9 mouse cellular contexts compared by ENCODE assay signal in the genomic region with DNA sequence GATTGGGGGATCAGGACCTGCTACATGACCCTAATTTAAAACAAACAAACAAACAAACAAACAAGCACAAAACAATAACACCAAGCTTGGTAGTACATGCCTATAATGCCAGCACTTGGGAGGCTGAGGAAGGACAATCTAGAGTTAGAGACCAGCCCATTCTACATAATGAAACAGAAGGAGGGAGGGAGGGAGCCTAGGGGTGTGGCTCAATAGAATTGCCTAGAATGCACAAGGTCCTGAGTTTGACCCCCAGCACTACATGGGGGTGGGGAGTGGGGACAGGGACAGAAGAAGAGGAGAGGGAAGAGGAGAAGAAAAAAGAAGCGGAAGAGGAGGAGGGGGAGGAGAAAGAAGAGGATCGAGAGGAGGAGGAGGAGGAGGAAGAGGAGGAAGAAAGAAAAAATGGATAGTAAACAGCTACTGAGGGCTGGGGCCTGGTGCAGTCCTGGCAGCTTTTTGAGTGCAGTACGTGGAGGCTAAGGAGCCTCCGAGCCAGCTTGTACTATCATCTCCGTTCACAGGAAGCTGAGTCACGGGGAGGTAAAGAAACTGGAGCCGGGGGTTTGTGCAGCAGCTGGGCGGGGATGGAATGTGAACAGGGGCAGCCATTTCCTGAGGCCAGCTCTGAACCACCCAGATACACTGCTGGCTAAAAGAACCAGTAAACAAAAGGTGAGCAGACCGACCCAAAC. TPM values are rescaled to one million over a fixed set of nuclear protein-coding genes. Genes with fewer than 3 reads are reported as not detected.
DNase-seq lines count a peak whose midpoint lies in the region; ATAC-seq lines count a peak whose summit lies in the region.
"Had no signal": no experiment of that assay in that cellular context is flagged by ENCODE, and none has a peak within 500 bp of the region (broad histone marks: within the 10 kb centered on the region; RNA-seq: fewer than 3 reads in every experiment).

No protein-coding gene starts in this region.

- no peak overlapping the region; the same call in 1 of the 2 replicates for H3K9ac ChIP-seq in kidney, embryonic 14.5 days (ENCODE audit: low read depth, low read length)

- H3K4me1 ChIP-seq in kidney, embryonic 14.5 days (ENCODE audit: control insufficient read depth, insufficient read depth, low read length), result peaks cover 5% of the 10 kb centered on the region; the same call in 1 of the 2 replicates

- H3K27ac ChIP-seq in kidney, embryonic 14.5 days (ENCODE audit: low read depth, low read length), result peak overlapping the region; percentile 92

- 3% methylated on average over 9 of the region's 9 CpGs for WGBS in kidney, embryonic 14.5 days

- H3K9me3 ChIP-seq in kidney, embryonic 14.5 days (ENCODE audit: control insufficient read depth, low read length), result no peaks in the 10 kb centered on the region

- peak; percentile 43 for DNase-seq in right cerebral cortex, adult 18-20 months
- no peak for DNase-seq in right cerebral cortex, postnatal 14 days
- peak; percentile 30 for DNase-seq in c-Kit-positive CD71-positive TER-119-negative erythroid progenitor cells, embryonic 14.5 days (ENCODE audit: low read depth)
- peak; percentile 77 to 88 for DNase-seq in heart, adult 9 months (ENCODE audit: low spot score in 2 of 2)
- peak; percentile 60 for DNase-seq in lung, postnatal 14 days
- DNase-seq in thymus, postnatal 0 days (ENCODE audit: low spot score), result peak; percentile 41
- DNase-seq in layer of hippocampus, postnatal 14 days (ENCODE audit: low spot score in 2 of 2), result no peak

- ATAC-seq in kidney, embryonic 14.5 days (ENCODE audit: low FRiP score, low TSS enrichment), result peak; percentile 91

- H3K4me2 ChIP-seq in kidney, embryonic 14.5 days (replicated peaks; ENCODE audit: low read depth, low read length), result peak overlapping the region; percentile 31

- no peaks in the 10 kb centered on the region for H3K36me3 ChIP-seq in kidney, embryonic 14.5 days (ENCODE audit: control insufficient read depth, insufficient read depth, low read length)

- peak overlapping the region; percentile 16; the same call in 1 of the 2 replicates for H3K4me3 ChIP-seq in kidney, embryonic 14.5 days (ENCODE audit: low read length)

- H3K27me3 ChIP-seq in kidney, embryonic 14.5 days (ENCODE audit: control insufficient read depth, insufficient read depth, low read length), result no peaks in the 10 kb centered on the region

RNA-seq across cellular contexts. Expression of gene Siglec1, which starts 9.7 kb away (rescaled TPM):
- 0.27 and 0.47 TPM in 2 replicates for polyA plus RNA-seq in kidney, embryonic 14.5 days (2014; fragmentation: Nextera tagmentation; extraction: Ambion mirVana)
- polyA plus RNA-seq in thymus, postnatal 0 days (2015; fragmentation: Nextera tagmentation; extraction: Ambion mirVana), result 0.56 and 0.63 TPM in 2 replicates
- total RNA-seq in layer of hippocampus, postnatal 14 days (2021), result under 1 TPM; 0.55 to 0.57 TPM

RNA-seq across cellular contexts. Expression of gene Hspa12b, which starts 30.8 kb away (rescaled TPM):
- polyA plus RNA-seq in kidney, embryonic 14.5 days (2014; fragmentation: Nextera tagmentation; extraction: Ambion mirVana), result 8.6 and 10.0 TPM in 2 replicates
- 1.7 and 2.3 TPM in 2 replicates for polyA plus RNA-seq in thymus, postnatal 0 days (2015; fragmentation: Nextera tagmentation; extraction: Ambion mirVana)
- 10 to 100 TPM in 1 of 2 experiments, 1 to 10 TPM in 1; 8.8 to 12.5 TPM for total RNA-seq in layer of hippocampus, postnatal 14 days (2021)

RNA-seq across cellular contexts. Expression of gene Adam33, which starts 32.6 kb away (rescaled TPM):
- polyA plus RNA-seq in kidney, embryonic 14.5 days (2014; fragmentation: Nextera tagmentation; extraction: Ambion mirVana), result 0.89 and 1.0 TPM in 2 replicates
- polyA plus RNA-seq in thymus, postnatal 0 days (2015; fragmentation: Nextera tagmentation; extraction: Ambion mirVana), result 0.91 and 1.1 TPM in 2 replicates
- total RNA-seq in layer of hippocampus, postnatal 14 days (2021), result under 1 TPM; 0.50 to 0.67 TPM

RNA-seq across cellular contexts. Expression of gene Gm11037, which starts 37.0 kb away (rescaled TPM):
- not detected in 2 replicates for polyA plus RNA-seq in kidney, embryonic 14.5 days (2014; fragmentation: Nextera tagmentation; extraction: Ambion mirVana)
- polyA plus RNA-seq in thymus, postnatal 0 days (2015; fragmentation: Nextera tagmentation; extraction: Ambion mirVana), result not detected in 2 replicates
- total RNA-seq in layer of hippocampus, postnatal 14 days (2021), result not detected
- total RNA-seq: left cerebral cortex, postnatal 10 days had no signal

RNA-seq across cellular contexts. Expression of gene Gfra4, which starts 53.4 kb away (rescaled TPM):
- 17.2 and 17.8 TPM in 2 replicates for polyA plus RNA-seq in kidney, embryonic 14.5 days (2014; fragmentation: Nextera tagmentation; extraction: Ambion mirVana)
- polyA plus RNA-seq in thymus, postnatal 0 days (2015; fragmentation: Nextera tagmentation; extraction: Ambion mirVana), result 3.2 and 3.9 TPM in 2 replicates
- 10 to 100 TPM; 52.8 to 56.6 TPM for total RNA-seq in layer of hippocampus, postnatal 14 days (2021)

Comparison
In these comparisons a context has a peak if more than half of its experiments do, and no peak if none do; other contexts are left out.
1. DNase-seq: peak in right cerebral cortex, adult 18-20 months (single experiment), c-Kit-positive CD71-positive TER-119-negative erythroid progenitor cells, embryonic 14.5 days (single experiment), heart, adult 9 months (2 of 2), lung, postnatal 14 days (single experiment) and thymus, postnatal 0 days (single experiment); none in right cerebral cortex, postnatal 14 days (single experiment) and layer of hippocampus, postnatal 14 days (0 of 2).